Mouse (Mus musculus) CH12.LX (cell line): ENCODE data around the gene Acvrl1.

ENCODE experiments used
- CHD1 ChIP-seq: IDR thresholded peaks from 2 replicates; pipeline ENCODE4 v1.6.1; 2012; ENCODE audit warnings: low read depth, low read length, improper control_type of control experiment, inconsistent platforms
- CTCF ChIP-seq, 2 experiments: IDR thresholded peaks in 1 of 2; conservative IDR thresholded peaks in 1 of 2; 2 replicates each; pipeline ENCODE4 v1.5.1; 2011 to 2012; ENCODE audit warnings: low read depth in 2 of 2, low read length in 2 of 2, improper control_type of control experiment in 1 of 2, inconsistent platforms in 1 of 2, mild to moderate bottlenecking in 1 of 2, moderate library complexity in 1 of 2
- E2F4 ChIP-seq: IDR thresholded peaks from 2 replicates; pipeline ENCODE4 v1.6.1; 2011; ENCODE audit warnings: low read depth, low read length, improper control_type of control experiment; ENCODE audit not compliant: insufficient replicate concordance
- GABPA ChIP-seq: IDR thresholded peaks from 2 replicates; pipeline ENCODE4 v1.6.1; 2012; ENCODE audit warnings: low read depth, low read length, improper control_type of control experiment, inconsistent platforms; ENCODE audit not compliant: insufficient replicate concordance
- USF2 ChIP-seq: conservative IDR thresholded peaks from 2 replicates; pipeline ENCODE4 v1.6.1; 2011; ENCODE audit warnings: low read depth, low read length, improper control_type of control experiment

- TF ChIP-seq CTCF (conservative IDR thresholded peaks at IDR 0.05 in 1 of 2, IDR thresholded peaks at IDR 0.05 in 1 of 2; ENCODE audit: low read depth in 2 of 2, low read length in 2 of 2) (no peak), E2F4 (no peak), USF2 (no peak), GABPA (no peak), CHD1 (no peak)
These were observed 31.8 kb downstream of the Acvrl1 start for GRCm38 (mm10) chr15:101160128-101160527.
